Mouse (Mus musculus): ENCODE measurements around the gene Cacnb2. TPM values are rescaled to one million over a fixed set of nuclear protein-coding genes. Genes with fewer than 3 reads are reported as not detected.

Cacnb2 gene
- polyA plus RNA-seq, 1 experiment from 2014 or later: 1.5 TPM

DNA sequence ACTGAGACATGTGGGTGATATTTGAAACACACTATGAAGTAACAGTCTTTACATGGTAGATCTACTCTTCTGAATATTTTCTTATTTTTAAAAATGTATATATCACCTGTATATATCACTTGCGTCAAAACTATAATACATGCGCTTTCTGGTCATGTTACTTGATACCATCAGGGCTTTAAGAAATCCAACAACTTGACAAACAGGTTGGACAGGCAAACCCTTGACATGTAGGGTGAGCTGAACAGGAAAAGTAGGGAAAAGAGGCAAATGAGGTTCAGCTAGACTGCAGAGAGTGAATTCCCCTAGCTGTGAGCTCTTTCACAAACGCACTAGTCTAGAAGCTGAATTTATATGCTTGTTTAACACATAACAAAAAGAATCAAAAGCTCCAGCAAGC, 423.9 kb downstream of the Cacnb2 start:
- H3K9ac ChIP-seq (ENCODE audit: low read length): no peak overlapping the region
- DNase-seq (ENCODE audit: low spot score) (no peak), ATAC-seq (ENCODE audit: low FRiP score, low TSS enrichment) (no peak)
- no peak overlapping the region for H3K27ac ChIP-seq (replicated peaks)
- no peaks in the 10 kb centered on the region for H3K36me3 ChIP-seq (ENCODE audit: control insufficient read depth, insufficient read depth, low read length)
- H3K4me1 ChIP-seq (replicated peaks; ENCODE audit: control insufficient read depth, insufficient read depth): no peaks in the 10 kb centered on the region
- 69% methylated on average over 3 of the region's 3 CpGs for WGBS
- no peak overlapping the region for H3K4me2 ChIP-seq (replicated peaks; ENCODE audit: low read depth)
- TF ChIP-seq EP300 (optimal IDR thresholded peaks at IDR 0.05): no peak
- no peak for TF ChIP-seq CTCF (IDR thresholded peaks at IDR 0.05; ENCODE audit: low read depth)
- H3K27me3 ChIP-seq (ENCODE audit: control insufficient read depth, insufficient read depth, low read length): no peaks in the 10 kb centered on the region
- H3K4me3 ChIP-seq (ENCODE audit: low read depth, low read length): no peak overlapping the region
- H3K9me3 ChIP-seq (ENCODE audit: control insufficient read depth, low read length): no peaks in the 10 kb centered on the region

DNA sequence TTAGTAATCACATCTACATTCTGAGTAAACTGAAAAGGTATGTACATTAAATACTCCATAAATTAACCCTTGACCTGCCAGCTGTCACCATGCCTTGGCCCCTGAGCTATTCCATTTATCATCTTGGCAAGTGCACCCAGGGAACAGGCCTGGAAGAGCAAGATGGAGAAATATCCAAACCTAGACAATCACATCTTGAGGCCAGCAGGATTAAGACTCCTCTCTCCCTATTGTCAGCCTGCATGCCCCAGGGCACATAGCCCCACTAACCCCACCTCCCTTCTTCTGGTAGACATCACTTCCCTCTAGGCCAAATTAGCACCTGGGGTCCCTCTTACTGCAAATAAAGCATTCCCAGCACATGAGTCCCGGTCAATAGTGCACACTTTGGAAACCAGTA, 424.9 kb downstream of the Cacnb2 start:
- ATAC-seq (ENCODE audit: low FRiP score, low TSS enrichment) (no peak), DNase-seq (ENCODE audit: low spot score) (no peak)
- no peaks in the 10 kb centered on the region for H3K9me3 ChIP-seq (ENCODE audit: control insufficient read depth, low read length)
- no peak for TF ChIP-seq EP300 (optimal IDR thresholded peaks at IDR 0.05)
- TF ChIP-seq CTCF (IDR thresholded peaks at IDR 0.05; ENCODE audit: low read depth): no peak
- no peak overlapping the region for H3K4me3 ChIP-seq (ENCODE audit: low read depth, low read length)
- H3K4me2 ChIP-seq (replicated peaks; ENCODE audit: low read depth): no peak overlapping the region
- H3K9ac ChIP-seq (ENCODE audit: low read length): no peak overlapping the region
- no peaks in the 10 kb centered on the region for H3K4me1 ChIP-seq (replicated peaks; ENCODE audit: control insufficient read depth, insufficient read depth)
- WGBS: 83% methylated on average over 1 of the region's 1 CpGs
- H3K36me3 ChIP-seq (ENCODE audit: control insufficient read depth, insufficient read depth, low read length): no peaks in the 10 kb centered on the region
- H3K27me3 ChIP-seq (ENCODE audit: control insufficient read depth, insufficient read depth, low read length): no peaks in the 10 kb centered on the region
- H3K27ac ChIP-seq (replicated peaks): no peak overlapping the region

Other genes starting within 250 kb of the Cacnb2 start
- gene Slc39a12, start 214.8 kb upstream of the Cacnb2 start, polyA plus RNA-seq (2015; fragmentation: Nextera tagmentation; extraction: Ambion mirVana): 0.06 and 0.10 TPM in 2 replicates

Data from stomach, postnatal 0 days (tissue).